In the genomic region with DNA sequence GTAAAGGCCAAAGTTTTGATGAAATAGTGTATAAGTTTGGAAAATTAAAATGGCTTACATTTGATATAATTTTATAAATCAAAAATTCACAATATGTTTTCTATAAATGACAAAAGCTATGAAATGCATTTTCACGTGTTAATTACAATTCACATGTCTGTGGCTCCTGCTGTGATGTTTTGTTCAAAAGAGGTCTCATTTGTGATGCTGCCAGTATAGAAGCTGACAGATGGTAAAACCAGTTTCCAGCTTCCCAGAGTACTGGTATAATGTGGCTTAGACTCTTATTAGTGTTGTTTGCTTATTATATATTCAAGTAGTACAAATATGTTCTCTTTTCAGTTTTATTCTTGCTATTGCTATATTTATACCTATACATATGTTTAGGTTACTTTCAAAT, we compare ENCODE assay signal across 22 mouse cellular contexts. TPM values are rescaled to one million over a fixed set of nuclear protein-coding genes. Genes with fewer than 3 reads are reported as not detected.
A peak's percentile ranks its signal among the peaks of the same experiment; 100 is the strongest.
DNase-seq lines count a peak whose midpoint lies in the region; ATAC-seq lines count a peak whose summit lies in the region.
"Had no signal": no experiment of that assay in that cellular context is flagged by ENCODE, and none has a peak within 500 bp of the region (broad histone marks: within the 10 kb centered on the region; RNA-seq: fewer than 3 reads in every experiment).

No protein-coding gene starts in this region.

- H3K9ac ChIP-seq in forebrain, embryonic 14.5 days (ENCODE audit: low read length) = no peak overlapping the region
- H3K9ac ChIP-seq in forebrain, embryonic 12.5 days = no peak overlapping the region
- H3K9ac ChIP-seq: hindbrain, embryonic 13.5 days had no signal

- no peak for ATAC-seq in forebrain, embryonic 14.5 days
- no peak for ATAC-seq in forebrain, embryonic 12.5 days (ENCODE audit: low FRiP score)
- ATAC-seq: CD4-positive, CD25-positive, alpha-beta regulatory T cell, adult 4 months; forebrain, embryonic 16.5 days; hindbrain, embryonic 16.5 days; inflammation-experienced regulatory T-cells, adult 6 months; intestine, embryonic 16.5 days had no signal

- no peaks in the 10 kb centered on the region for H3K36me3 ChIP-seq in forebrain, embryonic 14.5 days (ENCODE audit: control insufficient read depth, insufficient read depth, low read length)
- H3K36me3 ChIP-seq in forebrain, embryonic 12.5 days (replicated peaks) = no peaks in the 10 kb centered on the region
- H3K36me3 ChIP-seq: forebrain, embryonic 10.5 days; hindbrain, embryonic 13.5 days had no signal

- WGBS in forebrain, embryonic 14.5 days = 22% methylated on average over 1 of the region's 1 CpGs
- 33% methylated on average over 1 of the region's 1 CpGs for WGBS in forebrain, embryonic 12.5 days

- no peak overlapping the region for H3K27ac ChIP-seq in forebrain, embryonic 14.5 days (ENCODE audit: low read depth, low read length)
- H3K27ac ChIP-seq in forebrain, embryonic 12.5 days = no peak overlapping the region
- H3K27ac ChIP-seq: forebrain, embryonic 10.5 days; gastrocnemius, adult 2 months; hindbrain, embryonic 13.5 days had no signal

- intact Hi-C loops in left cerebral cortex, postnatal 25 days (cut with DNase I) = no loop called here

- H3K4me3 ChIP-seq in forebrain, embryonic 14.5 days (ENCODE audit: low read depth, low read length) = no peak overlapping the region
- no peak overlapping the region for H3K4me3 ChIP-seq in forebrain, embryonic 12.5 days (replicated peaks)
- H3K4me3 ChIP-seq: forebrain, embryonic 10.5 days; gastrocnemius, adult 2 months; hindbrain, embryonic 13.5 days had no signal

- peaks cover 10% of the 10 kb centered on the region; the same call in 1 of the 2 replicates for H3K4me1 ChIP-seq in forebrain, embryonic 14.5 days (ENCODE audit: control insufficient read depth, insufficient read depth, low read length)
- no peaks in the 10 kb centered on the region for H3K4me1 ChIP-seq in forebrain, embryonic 12.5 days

- H3K9me3 ChIP-seq in forebrain, embryonic 14.5 days (replicated peaks; ENCODE audit: control insufficient read depth, low read length) = no peaks in the 10 kb centered on the region
- no peaks in the 10 kb centered on the region for H3K9me3 ChIP-seq in forebrain, embryonic 12.5 days
- H3K9me3 ChIP-seq: forebrain, embryonic 10.5 days; hindbrain, embryonic 13.5 days had no signal

- H3K4me2 ChIP-seq in forebrain, embryonic 14.5 days (ENCODE audit: low read length) = no peak overlapping the region
- H3K4me2 ChIP-seq in forebrain, embryonic 12.5 days = no peak overlapping the region
- H3K4me2 ChIP-seq: heart, embryonic 11.5 days; hindbrain, embryonic 13.5 days had no signal

- no peaks in the 10 kb centered on the region for H3K27me3 ChIP-seq in forebrain, embryonic 14.5 days (replicated peaks; ENCODE audit: control insufficient read depth, insufficient read depth, low read length)
- H3K27me3 ChIP-seq in forebrain, embryonic 12.5 days = peaks cover 4% of the 10 kb centered on the region; the same call in 1 of the 2 replicates

- DNase-seq in forebrain, embryonic 14.5 days (ENCODE audit: low spot score) = peak; percentile 81
- DNase-seq in layer of hippocampus, adult 9-11 months = peak; percentile 23
- no peak for DNase-seq in layer of hippocampus, postnatal 10 days (ENCODE audit: low spot score in 2 of 2)
- DNase-seq in retina, postnatal 1 day = peak; percentile 27
- DNase-seq in left cerebral cortex, postnatal 25 days (ENCODE audit: low spot score in 2 of 2) = no peak
- DNase-seq: adrenal gland, adult 2 months; adrenal gland, postnatal 14 days; cerebellum, adult 11-12 months; cerebellum, adult 9-10 months; gastrocnemius, adult 2 months; gastrocnemius, postnatal 14 days; heart, adult 11 months had no signal

RNA-seq across cellular contexts. Expression of a gene that starts 4.0 kb away (rescaled TPM):
- 16.9 and 18.3 TPM in 2 replicates for polyA plus RNA-seq in forebrain, embryonic 14.5 days (2014; fragmentation: Nextera tagmentation; extraction: Ambion mirVana)
- polyA plus RNA-seq in forebrain, embryonic 12.5 days (2016; fragmentation: Nextera tagmentation; extraction: Ambion mirVana) = 17.3 and 23.5 TPM in 2 replicates
- total RNA-seq in layer of hippocampus, postnatal 10 days (2021) = 10 to 100 TPM; 38.8 to 44.3 TPM
- 10 to 100 TPM; 30.1 to 33.7 TPM for total RNA-seq in left cerebral cortex, postnatal 25 days (2021)
- total RNA-seq: MEL had no signal
- polyA plus RNA-seq: inflammation-experienced regulatory T-cells, adult 6 months had no signal

Comparison
In these comparisons a context has a peak if more than half of its experiments do, and no peak if none do; other contexts are left out.
1. DNase-seq: peak in forebrain, embryonic 14.5 days (single experiment), layer of hippocampus, adult 9-11 months (single experiment) and retina, postnatal 1 day (single experiment); none in layer of hippocampus, postnatal 10 days (0 of 2) and left cerebral cortex, postnatal 25 days (0 of 2).